Mouse (Mus musculus) B cell, adult (primary cell): ENCODE data around the gene Gm7544. TPM values are rescaled to one million over a fixed set of nuclear protein-coding genes. Genes with fewer than 3 reads are reported as not detected.

Experiments
- total RNA-seq: library from RNA; stranded (reverse); gene quantifications from 4 replicates; pipeline ENCODE4 v1.2.4, GENCODE M21; 2023; ENCODE audit not compliant: inconsistent age

Gene Gm7544
- total RNA-seq: not detected in 4 replicates

GRCm38 (mm10) chr1:82955913-82956312 lies at the start of gene Gm7544:
TSS of gene Gm7544 (minus strand) at chr1:82956013.

GRCm38 (mm10) chr1:83000306-83000705 lies 44.5 kb upstream of the Gm7544 start, which contains the start of gene Gm47959:
TSS of gene Gm47959 (plus strand) at chr1:83000548.

GRCm38 (mm10) chr1:82959870-82960385 lies 4.1 kb upstream of the Gm7544 start, which contains the start of gene Gm47955:
TSS of gene Gm47955 (plus strand) at chr1:82960286.

GRCm38 (mm10) chr1:82943295-82943694 lies 12.5 kb downstream of the Gm7544 start, which contains the start of gene A030003K21Rik:
TSS of gene A030003K21Rik (minus strand) at chr1:82943388.

GRCm38 (mm10) chr1:82931326-82931725 lies 24.5 kb downstream of the Gm7544 start, which contains the start of gene Gm6217:
TSS of gene Gm6217 (minus strand) at chr1:82931399.

GRCm38 (mm10) chr1:82924650-82925049 lies 31.2 kb downstream of the Gm7544 start, which contains the start of gene A030014E15Rik:
TSS of gene A030014E15Rik (plus strand) at chr1:82924917.

GRCm38 (mm10) chr1:82913025-82913424 lies 42.8 kb downstream of the Gm7544 start, which contains the start of gene A030005L19Rik:
TSS of gene A030005L19Rik (plus strand) at chr1:82913325.

Other genes with a start within 250 kb of the Gm7544 start
- 90.3 to 120 TPM (median 113 TPM) in 4 replicates for gene Mff, start 231.1 kb downstream of the Gm7544 start, total RNA-seq
- not detected in 4 replicates for gene Tm4sf20, start 187.6 kb downstream of the Gm7544 start, total RNA-seq
- gene Gm47791, start 184.8 kb downstream of the Gm7544 start, total RNA-seq: not detected in 4 replicates
- 55.5 to 56.8 TPM (median 56.2 TPM) in 4 replicates for gene Agfg1, start 116.5 kb downstream of the Gm7544 start, total RNA-seq
- 1.6 to 2.7 TPM (median 1.8 TPM) in 3 of 4 replicates, not detected in the other for gene A030005L19Rik, start 42.7 kb downstream of the Gm7544 start, total RNA-seq
- not detected in 4 replicates for gene A030014E15Rik, start 31.1 kb downstream of the Gm7544 start, total RNA-seq
- gene Gm6217, start 24.6 kb downstream of the Gm7544 start, total RNA-seq: not detected in 4 replicates
- not detected in 4 replicates for gene A030003K21Rik, start 12.6 kb downstream of the Gm7544 start, total RNA-seq
- gene Gm47955, start 4.3 kb upstream of the Gm7544 start, total RNA-seq: not detected in 4 replicates
- gene Gm47959, start 44.5 kb upstream of the Gm7544 start, total RNA-seq: not detected in 4 replicates
- gene Slc19a3, start 82.4 kb upstream of the Gm7544 start, total RNA-seq: not detected in 4 replicates
- not detected in 4 replicates for gene Krtap28-10, start 86.5 kb upstream of the Gm7544 start, total RNA-seq
- gene Gm47969, start 88.9 kb upstream of the Gm7544 start, total RNA-seq: not detected in 4 replicates
- gene A030005K14Rik, start 103.4 kb upstream of the Gm7544 start, total RNA-seq: not detected in 4 replicates
- gene Krtap28-13, start 104.9 kb upstream of the Gm7544 start, total RNA-seq: not detected in 4 replicates
- gene Ccl20, start 160.8 kb upstream of the Gm7544 start, total RNA-seq: not detected in 4 replicates
- not detected in 4 replicates for gene Daw1, start 203.7 kb upstream of the Gm7544 start, total RNA-seq